Mouse (Mus musculus) mouse embryonic stem cell (cell line): ENCODE data around the gene Scaf1.
"Not testable (repeated sequence)": the region's sequence is repeated elsewhere in the genome, so short reads cannot be mapped to it uniquely, and the experiment has no call there.

Source experiments
- in situ Hi-C, 2 experiments: fragments of 300-500 bp; cut with MboI; formaldehyde crosslinking; loops; 1 replicate in 1 of 2; 3 replicates in 1 of 2; pipeline ENCODE4 v1.14.3; 2019 to 2020; ENCODE audit warnings: low sequenced_read_pairs in 2 of 2, low pct_unique_long_range_greater_than_20kb in 1 of 2, mixed read lengths in 1 of 2; ENCODE audit not compliant: unreplicated experiment in 1 of 2

The Scaf1 gene

GRCm38 (mm10) chr7:45047491-45047890 lies 31.3 kb upstream of the Scaf1 start:
- in situ Hi-C loops, result no loop called here

- in situ Hi-C loops, result no loop called here
Observed at GRCm38 (mm10) chr7:45046853-45047350, 30.7 kb upstream of the Scaf1 start.

GRCm38 (mm10) chr7:45045741-45046140 lies 29.6 kb upstream of the Scaf1 start:
- in situ Hi-C loops, result no loop called here

GRCm38 (mm10) chr7:45043307-45043706 lies 27.1 kb upstream of the Scaf1 start:
- in situ Hi-C loops, result no loop called here

- in situ Hi-C loops, result no loop called here
Observed at GRCm38 (mm10) chr7:45040851-45041250, 24.7 kb upstream of the Scaf1 start.

- in situ Hi-C loops, result no loop called here
Observed at GRCm38 (mm10) chr7:45038411-45038810, 22.2 kb upstream of the Scaf1 start.

GRCm38 (mm10) chr7:45037720-45038361 lies 21.7 kb upstream of the Scaf1 start:
- in situ Hi-C loops, result no loop called here

- in situ Hi-C loops, result no loop called here
Observed at GRCm38 (mm10) chr7:45036702-45037101, 20.5 kb upstream of the Scaf1 start.

- in situ Hi-C loops, result no loop called here
Observed at GRCm38 (mm10) chr7:45035631-45036030, 19.5 kb upstream of the Scaf1 start.

- in situ Hi-C loops, result no loop called here
Observed at GRCm38 (mm10) chr7:45033722-45034359, 17.7 kb upstream of the Scaf1 start.

- in situ Hi-C loops, result no loop called here
Observed at GRCm38 (mm10) chr7:45030857-45031256, 14.7 kb upstream of the Scaf1 start.

- in situ Hi-C loops, result no loop called here
Observed at GRCm38 (mm10) chr7:45029995-45030394, 13.8 kb upstream of the Scaf1 start.

- in situ Hi-C loops, result no loop called here
Observed at GRCm38 (mm10) chr7:45028351-45028750, 12.2 kb upstream of the Scaf1 start.

GRCm38 (mm10) chr7:45027761-45028160 lies 11.6 kb upstream of the Scaf1 start:
- in situ Hi-C loops, result no loop called here

GRCm38 (mm10) chr7:45026256-45026655 lies 10.1 kb upstream of the Scaf1 start:
- in situ Hi-C loops, result no loop called here

GRCm38 (mm10) chr7:45025601-45026220 lies 9.5 kb upstream of the Scaf1 start:
- in situ Hi-C loops, result no loop called here

GRCm38 (mm10) chr7:45024281-45025248 lies 8.4 kb upstream of the Scaf1 start:
- in situ Hi-C loops, result no loop called here

- in situ Hi-C loops, result not testable (repeated sequence)
Observed at GRCm38 (mm10) chr7:45023711-45024110, 7.5 kb upstream of the Scaf1 start.

GRCm38 (mm10) chr7:45020225-45020624 lies 4.1 kb upstream of the Scaf1 start:
- in situ Hi-C loops, result no loop called here
